Mouse (Mus musculus) cerebellum, postnatal 10 days (tissue): ENCODE results near the gene Pnpla6.
A peak's percentile ranks its signal among the peaks of the same experiment; 100 is the strongest.

Experiments
- DNase-seq, 2 experiments: peaks; one replicate each; pipeline ENCODE4 v3.0.0; 2021; ENCODE audit warnings: mixed read lengths in 2 of 2

Pnpla6 gene

DNA sequence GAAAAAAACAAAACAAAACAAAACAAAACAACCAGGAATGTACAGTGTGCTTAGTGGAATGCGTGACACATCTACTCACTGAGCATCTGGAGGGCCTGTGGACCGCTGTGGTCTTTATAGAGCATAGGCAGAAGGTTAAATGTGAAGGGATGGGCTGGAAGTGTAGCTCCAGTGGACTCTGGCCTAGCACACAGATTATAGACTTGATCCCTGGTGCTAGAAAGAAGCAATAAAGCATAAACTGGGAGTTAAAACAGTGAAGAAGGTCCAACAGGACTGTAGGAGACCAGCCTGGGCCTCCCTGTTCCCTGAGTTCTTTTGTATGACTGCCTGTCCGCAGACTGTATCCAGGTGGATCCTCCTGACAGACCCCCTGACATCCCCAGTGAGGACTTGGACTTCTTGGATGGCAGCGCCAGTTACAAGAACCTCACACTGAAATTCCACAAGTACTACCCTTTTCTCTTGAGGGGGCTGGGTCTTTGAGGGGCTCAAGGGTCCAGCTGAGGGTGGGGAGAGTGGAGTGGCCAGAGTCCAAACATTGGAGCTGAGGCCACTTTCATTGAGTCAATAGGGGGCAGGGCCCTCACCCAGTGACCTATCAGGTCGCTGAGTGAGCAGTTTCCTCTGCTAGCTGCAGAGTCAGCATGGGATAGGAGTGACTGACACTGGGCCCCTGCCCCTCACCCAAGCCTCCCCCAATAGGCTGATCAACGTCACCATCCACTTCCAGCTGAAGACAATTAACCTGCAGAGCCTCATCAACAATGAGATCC is 7.0 kb upstream of the Pnpla6 start:
- DNase-seq, result no peak

GRCm38 (mm10) chr8:3514681-3515247 is 420 bp upstream of the Pnpla6 start:
- peak; percentile 38 to 39 for DNase-seq

- peak; percentile 61 to 63 for DNase-seq
Observed at GRCm38 (mm10) chr8:3515771-3516417, 710 bp downstream of the Pnpla6 start.

GRCm38 (mm10) chr8:3516450-3517116 is 1.4 kb downstream of the Pnpla6 start:
- peak; percentile 96 to 97 for DNase-seq

GRCm38 (mm10) chr8:3517117-3517495 is 1.9 kb downstream of the Pnpla6 start:
- DNase-seq, result peak in 1 of 2 experiments; percentile 66

DNA sequence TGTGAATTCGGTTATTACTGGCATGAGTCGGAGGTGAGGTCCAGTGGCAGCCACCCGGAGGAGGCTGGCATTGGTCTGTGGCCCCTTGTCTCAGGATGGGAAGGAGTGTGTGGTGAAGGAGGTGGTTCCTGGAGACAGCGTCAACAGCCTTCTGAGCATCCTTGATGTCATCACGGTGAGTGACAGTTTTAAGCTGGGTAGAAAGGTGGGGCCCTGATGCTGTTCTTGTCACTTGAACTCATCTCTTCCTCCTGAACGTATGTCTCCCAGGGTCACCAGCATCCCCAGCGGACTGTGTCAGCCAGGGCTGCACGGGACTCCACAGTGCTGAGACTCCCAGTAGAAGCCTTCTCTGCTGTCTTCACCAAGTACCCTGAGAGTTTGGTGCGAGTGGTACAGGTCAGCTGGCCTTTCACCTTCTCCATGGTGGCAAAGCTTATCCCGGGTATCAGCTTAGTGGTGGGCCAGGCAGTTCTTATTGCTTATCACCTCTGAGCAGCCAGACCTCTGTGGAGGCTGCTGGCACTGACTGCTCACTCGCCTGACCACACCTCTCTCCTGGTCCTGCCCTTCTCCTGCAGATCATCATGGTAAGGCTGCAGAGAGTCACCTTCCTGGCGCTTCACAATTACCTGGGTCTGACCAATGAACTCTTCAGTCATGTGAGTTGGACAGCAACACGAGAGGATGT is 7.0 kb downstream of the Pnpla6 start:
- DNase-seq, result no peak

- DNase-seq, result no peak
Observed at GRCm38 (mm10) chr8:3530816-3531215, 15.6 kb downstream of the Pnpla6 start.

DNA sequence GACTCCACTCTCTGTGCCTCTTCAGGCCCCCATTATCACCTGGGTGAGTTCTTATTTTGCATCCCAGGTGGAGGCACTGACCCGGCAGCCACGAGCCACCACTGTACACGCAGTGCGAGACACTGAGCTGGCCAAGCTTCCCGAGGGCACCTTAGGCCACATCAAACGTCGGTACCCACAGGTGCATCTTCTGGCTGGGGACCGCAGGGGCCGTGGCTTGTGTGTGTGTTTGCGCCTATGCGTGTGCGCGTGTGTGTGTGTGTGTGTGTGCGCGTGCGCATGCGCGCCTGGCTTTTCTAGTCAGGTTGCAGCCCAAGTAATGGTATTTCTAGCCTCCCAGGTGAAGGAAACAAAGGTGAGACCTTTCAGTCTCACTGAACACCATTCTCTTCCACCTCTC is 16.8 kb downstream of the Pnpla6 start:
- DNase-seq, result no peak

GRCm38 (mm10) chr8:3536053-3536841 is 21.1 kb downstream of the Pnpla6 start:
- DNase-seq, result no peak

GRCm38 (mm10) chr8:3536940-3537339 is 21.8 kb downstream of the Pnpla6 start:
- DNase-seq, result no peak

GRCm38 (mm10) chr8:3537666-3538065 is 22.5 kb downstream of the Pnpla6 start:
- DNase-seq, result no peak

DNA sequence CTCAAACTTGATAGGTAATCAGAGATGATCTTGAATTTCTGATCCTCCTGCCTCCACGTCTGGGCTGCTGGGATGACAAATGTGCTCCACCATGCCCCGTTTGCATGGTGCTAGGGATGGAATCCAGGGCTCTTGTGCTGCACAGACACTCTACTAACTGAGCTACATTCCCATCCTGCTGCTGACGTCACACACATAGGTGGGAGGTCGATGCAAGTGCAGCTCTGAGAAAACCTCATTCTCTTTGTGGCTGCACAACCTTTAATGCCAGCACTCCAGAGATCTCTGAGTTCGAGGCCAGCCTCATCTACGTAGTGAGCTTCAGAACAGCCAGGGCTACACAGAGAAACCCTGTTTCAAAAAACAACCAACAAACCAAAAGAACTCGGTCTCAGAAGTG is 24.0 kb downstream of the Pnpla6 start:
- DNase-seq, result no peak

DNA sequence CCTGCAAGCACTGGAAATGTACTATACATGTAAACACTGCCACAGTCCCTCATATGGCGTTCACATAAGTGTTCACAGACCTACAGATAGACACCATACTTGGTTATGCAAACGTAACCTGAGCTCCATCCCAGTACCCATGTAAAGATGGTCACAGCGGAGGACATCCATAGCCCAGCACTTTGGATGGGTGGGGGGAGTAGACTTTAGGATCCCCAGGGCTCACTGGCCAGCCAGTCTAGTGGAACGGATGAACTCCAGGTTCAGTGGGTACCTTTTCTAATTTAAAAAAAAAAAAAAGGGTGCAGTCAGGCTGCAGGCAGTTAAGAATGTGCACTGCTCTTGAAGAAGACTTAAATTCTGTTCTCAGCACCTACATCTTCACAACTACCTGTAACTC is 24.9 kb downstream of the Pnpla6 start:
- DNase-seq, result no peak

DNA sequence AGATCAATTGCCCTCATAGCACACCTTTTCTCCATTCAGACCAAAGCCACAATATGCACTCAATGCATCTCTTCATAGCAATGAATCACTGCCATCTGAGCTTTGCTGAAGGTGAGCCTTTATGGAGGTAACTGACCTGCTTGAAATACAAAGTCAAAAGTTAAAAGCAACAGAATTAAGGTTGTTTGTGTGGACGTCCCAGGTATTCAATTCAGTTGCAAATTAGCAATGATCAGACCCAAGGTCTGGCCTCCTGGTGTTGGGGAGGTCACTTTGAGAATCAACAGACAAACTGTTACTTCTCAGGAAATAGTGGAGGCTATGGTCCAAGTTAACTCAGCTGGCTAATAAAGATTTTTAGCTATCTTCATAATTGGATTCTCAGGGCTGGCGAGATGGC is 31.3 kb downstream of the Pnpla6 start:
- no peak for DNase-seq

GRCm38 (mm10) chr8:3552240-3552639 is 37.1 kb downstream of the Pnpla6 start:
- DNase-seq, result no peak

DNA sequence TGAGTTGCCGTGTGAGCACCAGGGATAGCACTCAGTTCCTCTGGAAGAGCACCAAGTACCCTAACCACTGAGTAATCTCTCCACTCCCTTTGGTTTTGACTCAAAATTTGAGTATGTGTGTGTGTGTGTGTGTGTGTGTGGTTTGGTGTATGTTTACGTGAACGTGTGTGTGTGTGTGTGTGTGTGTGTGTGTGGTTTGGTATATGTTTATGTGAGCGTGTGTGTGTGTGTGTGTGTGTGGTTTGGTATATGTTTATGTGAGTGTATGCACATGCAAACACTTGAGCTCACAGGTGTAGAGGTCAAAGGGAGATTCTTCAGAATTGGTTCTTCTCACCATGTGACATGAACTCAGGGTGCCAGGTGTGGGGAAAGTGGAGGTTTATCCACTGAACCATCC is 40.9 kb downstream of the Pnpla6 start:
- no peak for DNase-seq

GRCm38 (mm10) chr8:3567641-3568371 is 52.6 kb downstream of the Pnpla6 start, which contains the start of gene C330021F23Rik:
C330021F23Rik (plus strand) TSS chr8:3567990.
- no peak for DNase-seq

- DNase-seq, result no peak
Observed at GRCm38 (mm10) chr8:3568378-3568777, 53.2 kb downstream of the Pnpla6 start.

DNA sequence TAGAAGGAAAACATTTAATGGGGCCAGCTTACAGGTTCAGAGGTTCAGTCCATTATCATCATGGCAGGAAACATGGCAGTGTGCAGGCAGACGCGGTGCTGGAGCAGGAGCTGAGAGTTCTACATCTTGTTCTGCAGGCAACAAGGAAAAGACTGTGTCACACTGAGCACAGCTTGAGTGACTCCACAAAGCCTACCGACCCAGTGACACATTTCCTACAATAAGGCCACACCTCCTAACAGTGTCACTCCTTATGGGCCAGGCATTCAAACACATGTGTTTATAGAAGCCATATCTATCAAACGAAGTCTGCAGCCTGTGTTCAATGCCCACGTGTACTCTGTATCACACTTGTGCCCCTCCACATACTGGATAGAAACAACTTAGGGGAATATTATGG is 54.6 kb downstream of the Pnpla6 start:
- DNase-seq, result no peak

DNA sequence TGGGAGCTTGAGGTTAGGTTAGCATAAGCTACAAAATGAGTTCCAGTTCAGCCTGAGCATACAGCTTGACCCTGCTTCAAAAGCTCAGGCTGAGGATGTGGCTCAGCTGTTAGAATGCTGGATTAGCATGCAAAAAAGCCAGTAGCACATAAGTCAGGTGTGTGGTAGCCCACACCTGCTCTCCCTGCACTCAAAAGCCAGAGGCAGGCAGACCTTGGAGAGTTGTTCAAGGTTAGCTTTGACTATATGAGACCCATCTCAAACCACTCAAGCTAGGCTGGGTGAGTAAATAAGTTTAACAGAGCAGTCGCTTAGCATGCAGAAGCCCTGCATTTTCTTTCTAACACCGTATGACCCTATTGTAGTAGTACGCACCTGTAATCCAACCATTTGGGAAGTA is 59.4 kb downstream of the Pnpla6 start:
- no peak for DNase-seq

DNA sequence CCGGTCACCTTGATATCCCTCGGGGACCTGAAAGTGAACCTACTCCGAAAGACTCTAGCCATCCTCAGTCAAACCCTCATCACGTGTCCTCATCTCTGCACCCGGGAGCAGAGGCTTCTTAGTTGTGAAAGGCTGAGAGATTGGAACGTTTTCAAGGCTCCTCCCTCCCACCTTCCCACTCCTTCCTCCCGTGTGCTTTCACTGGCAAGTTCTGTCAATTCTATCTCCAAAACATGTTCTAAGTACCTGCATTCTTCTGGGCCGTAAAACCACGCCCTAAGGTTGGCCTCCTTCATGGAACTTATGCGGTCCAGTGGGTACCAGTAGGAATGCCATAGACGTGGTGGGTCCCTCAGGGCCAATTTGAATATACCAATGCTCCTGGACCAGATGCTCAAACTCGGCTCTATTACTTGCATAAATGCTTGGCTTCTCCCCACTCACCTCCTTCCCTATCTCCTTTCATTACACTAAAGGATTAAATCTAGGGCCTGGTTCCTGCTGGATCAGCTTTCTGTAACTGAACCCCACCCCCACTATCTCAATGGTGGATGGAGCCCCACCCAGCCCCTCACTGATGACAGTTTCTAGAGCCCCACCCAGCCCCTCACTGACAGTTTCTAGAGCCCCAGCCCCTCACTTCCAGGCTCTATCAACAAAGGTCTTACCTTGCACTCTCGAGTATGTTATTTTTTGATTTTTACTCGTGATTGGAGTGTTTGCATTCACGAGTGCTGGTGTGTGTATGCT is 61.2 kb downstream of the Pnpla6 start:
- no peak for DNase-seq
